Mouse (Mus musculus) spleen, adult 18-20 months (tissue): Measurements from ENCODE around the gene Bmpr1b.

ENCODE experiments used
- DNase-seq, 2 experiments: peaks; one replicate each; pipeline ENCODE4 v3.0.0; 2022; ENCODE audit warnings: mixed read lengths in 2 of 2

Bmpr1b gene

DNA sequence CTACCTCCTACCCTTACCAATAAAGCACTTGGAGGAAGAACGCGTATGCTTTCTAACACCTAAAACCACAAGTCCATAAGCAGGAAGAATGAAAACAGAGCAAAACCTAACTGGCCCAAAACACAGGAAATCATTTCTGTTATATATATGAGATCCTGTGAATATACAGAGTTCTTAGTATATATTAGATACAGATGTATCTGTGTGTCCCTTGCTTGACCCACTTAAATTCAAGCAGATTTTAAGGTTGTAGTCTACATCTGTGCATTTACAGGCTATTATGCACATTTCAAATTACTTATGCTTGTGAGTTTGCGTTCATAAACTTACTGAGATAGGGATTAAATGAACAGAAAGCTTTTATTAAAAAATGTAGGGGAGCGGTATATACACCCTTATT, 271.5 kb downstream of the Bmpr1b start:
- no peak for DNase-seq

DNA sequence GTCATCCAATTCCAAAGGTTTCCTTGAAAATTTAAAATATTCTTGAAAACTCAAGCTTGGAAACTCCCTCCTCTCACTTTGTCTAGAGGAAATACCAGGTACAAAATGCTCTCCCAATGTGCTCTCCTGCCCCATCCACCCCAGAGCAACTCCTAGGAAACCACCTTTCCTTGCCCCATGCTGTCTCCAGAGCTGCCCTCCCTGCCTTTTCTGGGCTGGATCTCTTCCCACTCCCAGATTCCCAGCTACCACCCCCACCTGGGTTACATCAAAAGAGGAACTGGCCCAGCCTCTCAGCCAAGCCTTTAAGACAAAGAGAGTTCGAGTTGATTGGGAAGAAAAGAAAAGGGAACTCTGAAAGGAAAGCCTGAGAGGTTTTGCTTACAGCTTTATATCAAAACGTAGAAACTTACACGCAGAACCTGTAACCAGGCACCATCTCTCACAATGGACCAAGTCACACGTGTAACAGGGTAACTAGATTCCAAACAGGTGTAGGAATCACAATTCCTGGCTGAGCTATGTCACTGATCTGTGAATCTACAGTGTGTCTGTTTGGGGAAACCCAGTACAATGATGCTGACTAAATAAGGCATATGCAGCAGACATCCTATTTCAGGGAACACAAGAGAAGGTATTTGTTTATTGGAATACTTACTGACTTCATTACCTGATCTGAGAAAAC, 272.2 kb downstream of the Bmpr1b start:
- no peak for DNase-seq

DNA sequence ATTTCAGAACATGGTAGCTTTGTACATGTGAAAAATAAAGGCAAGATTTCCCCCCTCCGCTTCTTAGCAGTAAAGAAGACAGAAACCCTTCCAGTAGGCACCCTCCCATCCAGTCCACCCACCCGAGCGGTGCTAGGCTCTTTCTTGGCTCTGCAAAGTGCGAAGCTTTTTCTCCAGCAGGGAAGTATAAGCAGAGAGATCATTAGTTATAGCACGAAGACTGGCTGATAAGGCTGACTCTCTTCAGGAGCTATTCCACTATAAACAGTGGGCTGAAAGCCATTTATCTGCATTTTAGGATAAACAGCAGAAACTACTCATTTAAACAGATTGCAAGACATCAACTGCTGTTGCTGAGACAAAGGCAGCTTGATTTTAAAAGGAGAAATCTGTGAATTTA, 274.1 kb downstream of the Bmpr1b start:
- DNase-seq, result no peak

DNA sequence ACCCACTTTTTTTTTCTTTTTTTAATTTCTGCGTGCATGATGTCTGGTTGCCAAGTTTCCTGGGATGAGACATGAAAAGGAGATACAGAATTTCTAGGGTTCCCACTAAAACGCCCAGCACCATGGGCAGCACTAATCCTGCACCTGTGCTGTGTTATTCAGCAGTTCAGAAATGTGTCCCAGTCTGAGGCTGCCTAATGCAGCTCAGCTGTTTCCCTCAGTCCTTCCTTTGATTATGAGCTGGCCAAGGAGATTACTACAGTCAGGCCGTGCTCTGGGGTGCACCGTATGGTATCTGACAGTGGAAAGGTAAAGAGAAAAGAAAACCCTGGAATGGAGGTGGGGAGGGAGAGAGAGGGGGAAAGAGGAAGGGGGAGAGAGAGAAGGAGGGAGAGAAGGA, 278.6 kb downstream of the Bmpr1b start:
- no peak for DNase-seq

DNA sequence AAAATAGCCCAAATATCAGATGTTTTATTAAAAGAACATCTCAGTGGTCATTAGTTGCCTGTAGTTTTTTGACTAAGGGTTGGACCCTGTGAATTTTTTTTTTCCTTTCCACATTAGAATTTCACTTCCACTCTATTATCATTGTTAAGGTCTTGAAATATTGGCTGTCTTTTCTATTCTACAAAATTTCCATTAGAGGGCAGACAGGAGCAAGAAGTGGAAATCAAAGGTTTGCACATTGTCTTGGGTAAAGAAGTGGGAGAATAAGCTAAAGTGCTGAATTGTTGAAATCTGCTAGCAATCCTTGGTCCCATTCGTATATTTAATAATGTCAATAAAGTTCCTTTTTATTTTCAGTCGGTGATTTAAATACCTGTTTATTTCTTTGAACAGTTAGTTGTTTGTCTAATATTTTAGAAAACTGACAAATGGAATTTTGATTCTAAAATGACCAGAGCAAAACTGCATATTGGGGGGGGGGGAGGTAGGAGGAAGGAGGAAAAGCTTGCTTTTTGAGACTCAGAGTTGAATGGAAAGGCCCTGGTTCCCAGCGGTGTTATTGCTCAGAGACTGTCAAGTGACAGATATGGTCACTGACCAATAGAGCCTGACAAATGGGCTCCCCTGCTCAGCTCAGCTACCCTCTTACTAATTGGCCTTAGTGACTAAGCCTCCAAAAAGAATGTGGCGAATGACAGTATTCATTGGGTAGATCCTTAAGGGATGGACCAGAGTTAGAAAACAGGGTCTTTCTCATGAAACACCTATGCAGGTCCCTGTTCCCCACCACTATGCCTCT, 281.6 kb downstream of the Bmpr1b start:
- no peak for DNase-seq

DNA sequence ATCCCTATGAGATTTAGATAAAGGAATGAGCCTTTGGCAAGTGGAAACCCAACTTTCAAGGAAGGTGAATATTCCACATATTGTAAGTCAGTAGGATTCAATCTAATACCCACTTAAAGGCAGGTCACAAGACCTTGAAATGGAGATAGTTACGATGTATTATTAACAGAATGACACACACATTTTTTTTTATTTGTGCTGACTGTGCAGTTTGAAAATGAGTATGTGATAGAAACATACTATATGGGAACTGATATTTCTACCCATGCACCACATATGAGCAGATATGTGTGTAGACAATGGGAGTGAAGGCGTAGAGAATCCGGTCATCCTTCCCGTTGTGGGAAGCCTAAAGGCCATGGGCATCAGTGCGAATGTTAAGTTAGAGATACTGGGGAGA, 285.0 kb downstream of the Bmpr1b start:
- DNase-seq, result no peak

DNA sequence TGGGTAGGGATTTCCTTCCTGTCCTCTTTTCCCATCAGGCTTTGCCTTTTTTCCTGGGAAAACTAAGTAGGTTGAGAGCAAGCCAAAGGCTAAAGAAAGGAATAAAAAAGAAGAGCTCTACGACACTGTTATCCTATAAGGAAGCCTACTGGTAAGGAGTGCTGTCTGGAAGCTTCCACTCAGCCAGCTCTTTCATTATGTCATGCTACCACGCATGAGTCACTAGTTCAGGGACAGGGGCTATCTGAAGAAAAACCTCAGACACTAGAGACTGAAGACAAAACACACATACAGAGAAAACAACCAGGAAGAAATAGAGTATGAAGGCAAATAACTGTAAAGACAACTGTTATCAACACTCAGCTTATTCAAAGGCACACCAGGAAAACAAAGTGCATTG, 286.7 kb downstream of the Bmpr1b start:
- no peak for DNase-seq

DNA sequence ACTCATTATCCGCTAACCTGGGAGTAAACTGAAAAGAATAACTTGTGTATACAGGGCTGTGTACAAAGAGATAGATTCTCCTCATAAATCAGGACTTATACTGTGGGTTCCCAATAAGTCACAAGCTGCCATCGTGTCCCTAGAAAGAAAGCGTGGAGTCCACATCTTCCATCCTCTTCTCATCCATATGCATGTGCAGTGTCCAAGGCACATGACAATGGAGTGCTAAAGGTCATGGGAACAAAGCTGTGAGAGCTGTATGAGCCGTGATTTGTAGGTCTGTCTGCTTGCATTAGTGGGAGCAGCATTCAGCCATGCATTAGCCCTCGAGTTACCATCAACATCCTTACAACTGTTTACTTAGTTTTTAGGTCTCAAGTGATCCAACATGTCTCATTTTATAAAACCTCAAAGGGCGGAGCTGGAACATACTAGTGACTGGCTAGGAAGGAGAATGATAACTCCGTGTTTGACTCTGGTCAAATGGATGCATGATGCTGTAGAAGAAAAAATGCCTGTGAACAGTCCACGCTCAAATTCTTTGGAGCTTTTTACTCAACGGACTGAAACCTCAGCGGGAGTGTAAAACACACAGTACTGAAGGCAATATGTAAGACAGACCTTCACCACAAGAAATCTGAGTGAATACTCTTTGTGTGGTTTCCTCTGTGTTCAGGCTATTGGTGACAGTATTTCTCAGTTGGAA, 296.7 kb downstream of the Bmpr1b start:
- DNase-seq, result no peak

DNA sequence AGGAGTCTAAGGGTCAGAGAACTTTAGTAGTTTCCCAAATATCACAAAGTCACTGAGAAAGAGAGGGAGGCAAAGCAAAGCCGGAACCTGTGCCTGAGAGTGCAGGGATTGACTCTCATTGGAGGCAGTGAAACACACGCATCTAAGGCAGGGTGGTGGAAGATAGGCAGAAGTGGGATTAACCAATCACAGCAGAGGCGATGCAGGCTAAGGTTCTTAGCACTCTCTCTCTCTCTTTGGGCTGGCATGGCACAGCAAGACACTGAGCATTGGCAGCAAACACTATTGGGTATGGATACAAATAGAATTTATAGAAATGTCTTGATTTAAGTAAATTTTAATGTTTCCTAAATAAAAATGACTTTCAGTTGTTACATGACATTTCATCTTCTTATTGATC, 297.4 kb downstream of the Bmpr1b start:
- no peak for DNase-seq

DNA sequence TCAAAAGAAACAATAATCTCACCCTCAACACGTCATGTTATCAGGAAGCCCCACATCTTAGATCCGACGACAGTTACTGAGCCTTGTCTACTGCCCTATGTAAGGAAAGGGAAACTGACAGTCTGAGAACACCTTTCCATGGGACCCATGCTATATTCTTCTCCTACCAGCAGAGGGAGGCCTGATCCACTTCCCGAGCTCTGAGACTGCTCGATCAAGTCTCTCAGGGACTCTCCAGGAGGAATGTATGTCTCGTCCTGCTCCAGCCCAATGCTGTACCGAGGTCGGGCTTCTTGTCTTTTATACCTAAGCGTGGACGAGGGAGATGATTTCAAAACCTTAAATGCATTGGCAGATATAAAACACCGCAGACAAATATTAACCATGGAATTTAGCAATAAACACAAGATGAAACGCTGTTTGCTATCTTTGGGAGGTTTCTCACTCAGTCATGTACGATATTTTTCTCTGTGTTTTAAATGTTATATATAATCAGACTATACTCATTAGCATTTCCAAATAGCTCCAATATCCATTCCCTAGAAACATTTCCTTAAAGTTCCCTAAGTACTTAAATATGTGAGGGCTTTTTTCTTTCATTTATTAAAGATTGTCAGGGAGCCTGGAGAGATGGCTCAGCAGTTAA, 306.3 kb downstream of the Bmpr1b start:
- no peak for DNase-seq

DNA sequence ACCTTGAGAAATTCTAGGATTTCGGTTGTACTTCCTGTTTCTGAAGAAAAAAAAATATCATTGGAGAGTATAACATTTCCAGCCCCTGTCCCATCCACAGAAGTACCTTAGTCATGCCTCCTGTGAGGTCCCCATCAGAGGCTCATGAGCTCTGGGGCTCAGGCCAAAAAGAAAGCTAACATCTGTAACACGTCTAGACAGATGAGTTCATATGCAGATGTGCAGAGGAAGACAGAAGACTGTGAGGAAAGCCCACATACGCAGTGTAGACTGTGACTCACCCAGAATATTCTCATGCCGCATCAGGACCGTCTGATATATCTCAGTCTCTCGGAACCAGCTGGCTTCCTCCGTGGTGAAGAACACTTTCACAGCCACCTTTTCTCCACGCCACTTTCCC, 312.1 kb downstream of the Bmpr1b start:
- no peak for DNase-seq

DNA sequence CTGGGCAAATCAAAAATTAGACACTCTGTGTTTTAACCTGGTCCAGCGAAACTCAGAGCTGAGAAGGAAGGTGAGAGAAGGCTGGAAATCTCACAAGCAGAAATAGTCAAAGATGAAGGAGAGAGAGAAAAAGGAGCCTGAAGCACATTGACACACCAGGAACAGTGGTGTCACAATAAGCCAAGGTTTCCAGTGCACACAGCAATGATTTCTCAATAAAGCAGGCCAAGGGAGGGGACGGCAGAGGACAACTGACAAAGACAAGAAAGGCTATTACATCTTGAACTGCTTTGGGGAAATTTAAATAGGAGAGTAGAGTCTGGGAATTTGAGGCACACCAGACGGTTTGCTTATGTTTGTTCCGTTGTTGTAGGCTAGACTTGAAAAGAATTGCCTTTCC, 314.9 kb downstream of the Bmpr1b start:
- DNase-seq, result no peak

DNA sequence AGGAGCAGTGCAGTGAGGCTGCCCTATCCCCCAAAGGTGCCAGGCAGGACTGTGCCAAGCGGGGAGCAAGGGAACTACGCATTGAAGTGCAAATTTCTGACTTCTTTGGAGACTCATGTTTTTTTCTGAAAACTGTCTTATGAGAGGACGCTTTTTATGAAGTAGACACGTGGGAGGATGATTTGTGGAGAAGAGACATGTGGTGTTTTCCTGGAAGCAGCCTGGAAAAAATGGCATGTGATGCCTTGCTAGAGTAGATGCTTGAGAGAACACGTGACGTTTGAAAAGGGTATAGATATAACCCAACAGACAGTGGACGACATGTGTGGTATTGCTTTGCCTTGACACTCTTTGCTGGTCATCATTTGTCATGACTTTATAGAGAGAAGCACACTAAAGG, 319.1 kb downstream of the Bmpr1b start:
- no peak for DNase-seq

DNA sequence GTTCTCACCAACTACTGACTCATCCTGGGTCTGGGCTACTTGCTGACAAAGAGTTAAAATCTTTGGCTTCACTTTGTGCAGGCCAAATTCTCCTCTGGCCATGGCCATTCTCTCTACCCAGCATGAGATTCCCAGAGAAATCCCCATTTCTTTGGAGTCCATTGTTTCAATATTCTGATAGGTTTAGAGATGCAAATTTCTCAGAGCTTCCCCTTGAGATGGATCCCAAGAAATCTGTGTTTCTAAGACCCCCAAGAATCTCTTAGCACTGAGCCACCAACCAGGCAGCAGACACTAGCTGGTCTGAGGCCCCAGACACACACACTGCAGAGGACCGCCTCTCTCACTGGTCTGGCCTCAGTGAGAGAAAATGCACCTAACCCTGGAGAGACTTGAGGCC, 320.0 kb downstream of the Bmpr1b start:
- DNase-seq, result no peak

DNA sequence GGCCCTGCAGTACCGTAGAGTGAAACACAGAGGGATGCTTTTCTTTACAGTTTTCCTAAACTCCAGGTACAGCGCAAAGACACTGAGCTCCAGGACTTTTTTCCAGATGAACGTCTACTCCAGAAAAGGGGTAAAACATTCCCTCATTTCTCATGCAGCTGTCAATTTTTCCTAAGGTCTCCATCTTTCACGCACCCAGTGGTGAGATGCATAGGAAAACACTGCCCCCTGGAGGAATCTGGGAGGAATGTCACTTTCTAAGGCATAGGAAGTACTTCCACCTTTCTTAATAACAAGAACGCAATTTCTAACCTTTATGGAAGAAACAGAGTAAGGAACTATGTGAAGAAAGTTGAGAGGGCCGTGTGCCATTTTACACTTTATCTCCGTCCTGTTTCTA, 330.4 kb downstream of the Bmpr1b start:
- no peak for DNase-seq

DNA sequence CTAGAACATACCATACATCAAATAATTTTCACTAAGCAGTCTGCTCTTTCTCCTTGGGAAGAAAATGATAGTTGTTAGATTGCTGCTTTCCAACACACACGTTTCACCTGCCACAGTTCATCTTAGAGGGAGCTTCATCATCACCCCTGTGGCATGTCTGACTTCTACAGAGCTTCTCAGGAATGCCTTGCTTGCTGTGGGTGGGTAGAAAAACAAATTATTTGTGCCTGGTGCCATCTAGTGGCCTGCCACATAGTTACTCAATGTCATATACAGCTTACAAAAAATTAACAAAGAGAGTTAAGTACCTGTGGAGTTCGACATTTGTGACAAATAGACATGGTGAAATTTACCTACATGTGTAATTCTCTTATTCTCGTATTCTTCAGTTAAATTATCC, 338.1 kb downstream of the Bmpr1b start:
- DNase-seq, result peak in 1 of 2 experiments; percentile 5

DNA sequence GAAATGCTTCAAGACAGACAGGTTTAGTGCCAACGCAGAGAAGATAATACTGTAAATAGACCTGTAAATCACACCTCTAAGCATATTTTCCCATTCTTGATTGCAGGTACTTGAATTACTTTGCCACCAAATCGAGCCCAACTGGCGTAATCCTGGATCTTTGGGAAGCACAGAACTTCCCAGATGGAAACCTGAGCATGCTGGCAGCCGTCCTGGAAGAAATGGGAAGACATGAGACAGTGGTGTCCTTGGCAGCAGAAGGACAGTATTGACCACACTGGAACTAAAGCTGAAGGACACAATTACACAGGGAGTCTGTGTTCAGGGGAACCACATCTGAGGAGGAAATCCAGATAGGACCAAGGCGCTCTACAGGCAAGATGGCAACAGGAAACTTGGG, 340.9 kb downstream of the Bmpr1b start:
- DNase-seq, result no peak

DNA sequence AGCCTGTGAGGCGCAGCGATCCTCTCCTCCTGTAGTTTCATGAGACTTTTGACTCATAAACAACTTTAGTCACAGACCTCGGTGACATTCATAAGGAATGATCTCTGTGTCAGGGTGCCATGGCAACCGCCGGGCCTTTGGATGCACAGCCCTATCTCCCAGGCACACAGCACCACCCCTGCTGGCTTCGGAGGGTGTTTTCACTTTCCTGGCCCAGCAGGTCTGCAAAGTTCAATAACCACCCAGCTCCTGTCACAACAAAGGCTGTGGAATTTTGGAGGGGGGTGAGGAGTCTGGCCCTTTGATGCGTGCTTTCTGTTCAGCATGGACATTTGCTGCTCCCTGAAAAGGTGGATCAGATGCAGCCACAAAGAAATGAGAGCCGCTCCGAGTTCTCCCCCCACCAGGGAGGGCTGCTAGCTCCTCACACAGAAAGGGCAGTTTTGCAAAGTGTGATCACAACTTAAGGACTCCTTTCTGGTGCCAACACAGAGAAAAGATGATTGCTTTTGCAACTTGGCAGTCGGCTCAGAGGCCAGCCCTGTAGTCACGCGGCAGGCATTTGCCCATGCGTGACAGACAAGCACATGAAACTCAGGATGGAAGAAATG, 349.8 kb downstream of the Bmpr1b start:
- no peak for DNase-seq

DNA sequence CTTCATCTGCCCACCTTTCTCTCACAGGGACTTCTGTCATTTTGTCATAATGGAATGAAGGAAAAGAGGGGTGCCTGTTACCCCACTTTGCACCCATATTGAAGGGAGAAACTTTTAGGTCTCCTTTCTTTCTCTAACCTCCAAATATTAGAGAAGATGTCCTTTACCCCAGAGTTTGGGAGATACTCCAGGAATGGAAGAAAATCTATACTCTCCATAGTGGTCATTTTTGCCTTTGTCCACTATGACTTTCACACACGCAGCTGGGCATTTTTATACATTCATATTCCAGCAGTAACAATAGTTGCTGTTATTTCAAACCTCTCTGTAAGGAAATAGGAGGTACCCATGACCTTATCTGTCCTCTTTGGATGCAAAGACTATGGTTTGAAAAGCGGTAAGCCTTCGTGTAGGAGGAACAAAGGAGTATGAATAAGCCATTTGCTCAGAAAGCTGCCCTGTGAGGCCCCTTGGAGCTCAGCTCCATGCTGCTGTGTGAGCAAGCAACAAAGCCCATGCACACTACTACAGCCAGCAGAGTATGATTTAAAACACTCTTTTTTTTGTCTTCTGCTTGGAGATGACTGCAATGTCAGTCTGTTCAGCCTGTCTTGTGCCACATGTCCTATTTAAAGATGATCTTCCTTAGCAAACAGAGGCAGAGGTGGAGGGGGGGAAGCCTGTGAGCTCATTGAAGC, 350.5 kb downstream of the Bmpr1b start:
- DNase-seq, result no peak

DNA sequence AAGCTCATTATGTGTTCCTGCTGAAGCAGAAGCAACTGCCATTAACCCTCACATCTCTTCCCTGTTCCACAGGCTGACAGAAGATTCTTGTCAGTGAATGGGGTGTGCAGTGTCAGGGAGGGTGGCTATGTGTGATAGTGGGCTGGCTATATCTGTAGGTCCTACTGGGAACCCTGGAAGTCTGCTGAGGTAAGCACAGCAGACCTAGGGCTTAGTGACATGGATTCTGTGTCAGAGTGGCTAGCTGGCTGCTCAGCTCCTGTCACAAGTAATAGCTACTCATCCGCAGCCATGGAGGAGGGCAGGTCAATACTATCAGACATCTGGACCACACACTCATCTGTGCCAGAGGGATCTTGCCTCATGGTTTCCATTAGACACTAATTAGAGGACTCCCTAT, 354.4 kb downstream of the Bmpr1b start:
- no peak for DNase-seq

DNA sequence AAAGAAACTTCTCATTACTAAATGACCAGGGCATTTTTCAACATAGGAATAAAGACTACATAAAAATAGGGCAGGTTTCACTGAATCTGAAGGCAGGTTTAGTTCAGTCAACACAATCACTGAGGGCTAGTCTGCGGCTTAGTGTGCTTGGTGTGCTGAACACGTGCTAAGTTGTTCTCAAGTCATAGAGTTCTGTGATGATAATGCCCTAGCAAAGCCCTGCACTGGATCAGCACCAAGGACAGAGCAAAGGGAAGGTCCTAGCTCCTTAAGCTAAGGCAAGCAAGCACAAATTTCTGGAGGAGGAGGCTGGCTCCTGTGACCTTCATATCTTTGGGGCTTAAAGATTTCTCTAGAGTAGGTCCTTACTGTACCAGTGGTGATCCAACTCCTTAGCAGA, 357.9 kb downstream of the Bmpr1b start:
- no peak for DNase-seq

DNA sequence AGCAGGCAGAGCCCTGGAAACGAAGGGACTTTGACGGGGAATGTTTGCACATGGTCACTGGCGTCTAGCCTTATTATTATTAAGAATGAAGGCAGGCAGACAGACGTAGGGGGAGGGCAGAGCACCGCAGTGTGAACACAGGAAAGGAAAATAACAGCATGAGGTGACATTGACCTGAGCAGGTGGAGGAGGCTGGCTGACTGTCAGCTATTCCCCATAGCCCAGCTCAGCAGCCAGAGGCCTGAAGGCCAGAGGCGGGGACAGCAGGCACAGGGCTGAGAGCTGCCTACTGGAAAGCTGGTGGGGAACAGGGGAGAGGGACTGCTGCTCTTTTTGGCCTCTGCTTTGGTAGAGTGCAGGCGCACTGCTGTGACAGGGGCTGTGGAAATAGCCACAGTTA, 358.3 kb downstream of the Bmpr1b start:
- no peak for DNase-seq
